Mouse (Mus musculus) adrenal gland, postnatal 36 days (tissue): ENCODE measurements at regions not wholly inside any gene's neighbourhood (a gene's known extent, or its start where the extent isn't known, plus 50 kb on each side); places are given as distances from the start of the nearest gene placed in this dataset.

Experiments used
- DNase-seq, 2 experiments: peaks; one replicate each; pipeline ENCODE4 v3.0.0; 2021; ENCODE audit warnings: mixed read lengths in 1 of 2

- DNase-seq: no peak
Observed at GRCm38 (mm10) chr11:43370025-43370424, 56.0 kb downstream of the Pttg1 start.

DNA sequence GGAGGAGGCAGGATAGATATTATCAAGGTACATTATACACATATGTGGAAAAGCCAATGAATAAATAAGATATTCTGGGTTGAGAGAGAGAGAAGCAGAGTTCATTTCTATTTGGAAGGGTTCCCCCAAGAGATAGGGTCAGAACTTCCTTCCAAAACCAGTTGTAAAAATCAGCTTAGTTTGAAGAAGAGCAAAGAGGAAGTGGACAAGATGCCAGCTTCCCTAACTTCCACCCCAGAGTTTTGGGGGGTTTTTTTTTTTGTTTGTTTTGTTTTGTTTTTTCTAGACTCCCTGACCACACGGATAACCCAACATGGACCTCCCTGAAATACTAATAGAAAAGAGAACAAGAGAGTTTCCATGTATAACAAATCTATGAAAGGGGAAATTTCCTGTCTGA lies 57.7 kb downstream of the Pttg1 start:
- DNase-seq: no peak

DNA sequence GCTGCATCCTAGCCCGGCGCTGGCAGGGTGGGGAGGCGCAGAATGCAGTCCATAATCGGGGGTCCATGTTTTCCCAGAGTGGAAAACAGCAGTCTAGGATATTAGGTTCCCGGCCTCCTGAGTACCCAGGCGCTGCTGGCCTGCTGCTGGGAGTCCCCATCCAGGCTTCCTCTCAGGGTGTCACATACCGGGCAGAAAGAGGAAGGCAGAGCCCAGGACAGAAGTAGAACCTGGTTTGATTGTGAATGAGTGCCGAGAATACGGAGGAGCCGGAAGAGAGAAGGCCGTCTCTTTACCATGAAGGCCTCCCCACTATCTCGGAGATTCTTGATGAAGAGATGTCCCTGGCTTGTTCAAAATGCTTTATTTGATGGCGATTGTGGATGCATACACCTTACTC lies 64.2 kb downstream of the Pttg1 start:
- no peak for DNase-seq

DNA sequence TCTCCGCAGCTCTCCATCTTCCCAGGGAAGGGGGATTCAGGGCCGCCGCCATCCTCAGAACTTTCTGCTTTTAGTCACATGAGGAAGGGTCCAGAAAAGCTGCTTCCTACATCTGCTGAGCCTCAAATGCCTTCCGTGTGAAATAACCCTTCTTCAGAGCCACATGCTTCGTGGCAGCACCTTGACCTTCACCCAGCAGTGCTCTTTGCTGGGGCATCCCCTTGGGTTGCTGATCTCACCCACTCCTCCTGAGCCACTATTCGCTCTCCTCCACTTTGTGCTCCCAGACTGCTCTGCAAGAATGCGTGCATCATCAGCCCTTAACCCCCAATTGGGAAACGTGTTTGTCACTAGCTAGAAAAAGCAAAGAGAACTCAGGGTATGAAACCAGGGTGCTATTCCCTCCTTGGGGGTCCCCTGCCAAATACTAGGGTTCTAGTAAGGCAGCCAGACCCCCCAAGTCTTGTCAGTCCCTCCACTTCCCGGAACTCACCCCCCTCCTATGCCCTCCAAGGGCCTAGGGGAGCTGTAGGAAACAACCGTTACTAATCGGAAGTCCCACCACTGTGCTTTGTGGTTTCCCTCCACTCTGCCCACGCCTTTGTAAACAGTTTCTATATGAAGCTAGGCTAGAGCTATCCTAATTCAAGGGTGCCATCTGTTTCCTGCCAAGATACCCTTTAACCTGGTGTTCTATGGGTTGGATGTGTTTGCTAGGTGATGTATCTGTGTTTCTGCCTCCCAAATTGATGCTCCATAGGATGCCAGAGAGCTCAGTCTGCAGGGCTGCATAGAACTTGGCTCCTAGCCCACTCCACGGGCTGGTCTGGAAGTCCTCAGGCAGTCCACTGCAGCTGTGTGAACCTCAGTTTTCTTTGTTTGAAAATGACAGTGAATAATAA lies 67.4 kb downstream of the Pttg1 start:
- DNase-seq: no peak

DNA sequence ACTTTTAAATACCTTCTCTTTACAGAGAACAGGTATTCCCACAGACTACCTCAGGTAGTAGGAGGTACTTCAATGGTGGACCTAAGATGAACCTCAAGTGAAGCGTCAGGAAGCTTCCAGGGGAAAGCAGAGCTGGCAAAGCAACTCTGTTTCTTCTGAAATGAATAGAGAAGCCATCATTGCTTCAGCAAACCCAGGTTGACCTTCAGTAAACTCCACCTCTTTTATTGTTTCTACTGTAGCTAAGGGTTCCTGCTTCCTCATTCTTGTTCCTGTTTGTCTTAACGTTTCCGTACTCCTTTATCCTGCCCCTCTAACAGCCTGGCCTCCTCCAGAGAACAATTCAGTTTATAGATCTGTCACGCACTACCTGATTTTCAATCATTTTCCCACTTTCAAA lies 72.4 kb downstream of the Pttg1 start:
- no peak for DNase-seq

DNA sequence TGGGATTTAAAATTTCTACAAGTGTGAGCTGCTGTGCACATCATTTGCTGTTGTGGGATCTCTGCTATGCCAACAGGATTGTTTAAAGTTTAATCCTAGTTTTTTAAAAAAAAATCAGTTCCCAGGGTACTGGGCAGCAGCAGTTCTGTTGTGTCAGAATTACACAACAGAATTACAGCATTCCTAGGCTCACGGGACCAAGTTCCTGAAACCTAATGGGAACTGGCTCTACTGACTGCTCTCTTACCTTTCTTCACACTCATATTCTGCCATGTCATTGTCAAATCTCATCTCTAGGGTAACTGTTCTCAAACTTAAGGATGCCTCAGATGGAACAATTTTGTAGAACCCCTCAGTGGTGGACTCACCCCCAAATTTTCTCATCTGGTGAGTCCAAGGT lies 73.0 kb downstream of the Pttg1 start:
- no peak for DNase-seq

DNA sequence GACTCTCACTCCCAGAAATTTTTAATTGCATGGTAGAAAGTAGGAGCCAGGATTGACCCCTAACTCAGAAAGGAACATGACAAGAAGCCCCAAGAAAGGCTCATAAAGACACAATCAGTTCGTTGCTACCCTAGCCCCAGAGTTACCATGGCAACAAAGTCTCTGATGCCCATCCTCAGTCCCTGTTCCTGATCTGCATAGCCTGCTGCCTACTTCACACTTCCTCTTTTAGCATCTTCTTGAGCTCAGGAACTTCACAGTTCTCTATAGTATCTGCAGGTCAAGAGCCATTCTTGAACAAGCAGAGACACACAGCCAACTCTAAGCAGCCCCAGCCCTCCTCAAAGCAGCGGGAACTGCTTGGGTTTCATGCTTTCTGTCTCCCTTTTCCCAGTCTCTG lies 74.2 kb downstream of the Pttg1 start:
- DNase-seq: no peak

DNA sequence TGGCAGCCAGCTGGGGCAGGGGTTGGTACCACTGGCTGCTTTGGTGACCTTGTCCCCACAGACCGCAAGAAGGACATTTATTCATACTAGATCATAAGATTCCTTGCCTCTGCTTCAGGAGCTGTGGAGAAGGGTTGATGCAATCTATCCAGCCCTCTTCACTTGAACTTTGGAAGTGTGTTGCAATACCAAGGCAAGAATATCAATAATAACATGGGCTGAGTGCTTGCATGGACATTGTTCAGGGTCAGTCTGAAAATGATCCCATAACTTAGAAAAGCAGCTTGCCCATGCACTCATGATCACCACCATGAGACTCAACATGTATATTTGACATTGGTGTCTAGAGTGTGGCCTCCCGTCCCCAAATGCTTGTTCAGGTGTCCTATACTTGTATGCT lies 74.7 kb downstream of the Pttg1 start:
- no peak for DNase-seq

DNA sequence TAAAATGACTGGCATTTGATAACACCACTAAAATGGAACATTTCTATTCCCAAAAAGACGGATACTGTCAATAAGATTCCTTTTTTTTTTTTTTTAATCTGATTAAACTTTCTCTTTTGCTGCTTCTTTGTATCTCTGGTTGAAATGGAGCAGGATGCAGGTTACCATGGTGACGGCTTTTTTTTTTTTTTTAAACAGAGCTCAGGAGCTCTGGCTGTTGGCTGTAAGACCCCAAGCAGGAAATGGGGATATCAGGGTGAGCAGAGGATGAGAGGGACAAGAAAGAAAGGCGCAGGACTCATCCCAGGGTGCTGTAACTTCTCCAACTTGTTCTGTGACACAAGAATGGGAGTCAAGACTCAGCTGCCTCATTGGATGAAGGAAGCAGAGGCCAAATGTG lies 75.8 kb downstream of the Pttg1 start:
- DNase-seq: no peak

- peak; percentile 36 to 41 for DNase-seq
Observed at GRCm38 (mm10) chr11:43349564-43349963, 76.5 kb downstream of the Pttg1 start.

GRCm38 (mm10) chr11:43348571-43348970 lies 77.5 kb downstream of the Pttg1 start:
- peak; percentile 82 to 85 for DNase-seq

DNA sequence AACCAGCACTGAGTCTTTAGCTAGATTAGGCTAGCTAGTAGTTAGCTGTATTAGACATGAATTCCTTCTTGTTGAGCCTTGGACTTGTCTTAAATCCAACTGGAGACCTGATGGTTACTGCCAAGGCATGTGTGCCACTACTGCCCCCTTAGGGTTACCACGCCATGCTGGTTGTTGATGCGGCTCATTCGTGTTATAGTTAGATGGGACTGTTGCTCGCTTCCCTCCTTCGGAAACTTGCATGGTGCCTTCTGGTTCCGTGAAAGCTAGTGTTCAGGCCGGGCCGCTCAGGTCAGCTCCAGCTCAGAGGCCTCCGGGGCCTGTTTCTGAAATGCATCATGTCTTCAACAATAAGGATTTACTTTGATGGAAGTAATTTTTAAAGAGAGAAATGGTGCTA lies 79.6 kb downstream of the Pttg1 start:
- no peak for DNase-seq

- DNase-seq: no peak
Observed at GRCm38 (mm10) chr11:43344767-43345561, 81.1 kb downstream of the Pttg1 start.

GRCm38 (mm10) chr11:43343574-43343973 lies 82.5 kb downstream of the Pttg1 start:
- no peak for DNase-seq

- DNase-seq: no peak
Observed at GRCm38 (mm10) chr11:43338377-43338993, 87.6 kb downstream of the Pttg1 start.

DNA sequence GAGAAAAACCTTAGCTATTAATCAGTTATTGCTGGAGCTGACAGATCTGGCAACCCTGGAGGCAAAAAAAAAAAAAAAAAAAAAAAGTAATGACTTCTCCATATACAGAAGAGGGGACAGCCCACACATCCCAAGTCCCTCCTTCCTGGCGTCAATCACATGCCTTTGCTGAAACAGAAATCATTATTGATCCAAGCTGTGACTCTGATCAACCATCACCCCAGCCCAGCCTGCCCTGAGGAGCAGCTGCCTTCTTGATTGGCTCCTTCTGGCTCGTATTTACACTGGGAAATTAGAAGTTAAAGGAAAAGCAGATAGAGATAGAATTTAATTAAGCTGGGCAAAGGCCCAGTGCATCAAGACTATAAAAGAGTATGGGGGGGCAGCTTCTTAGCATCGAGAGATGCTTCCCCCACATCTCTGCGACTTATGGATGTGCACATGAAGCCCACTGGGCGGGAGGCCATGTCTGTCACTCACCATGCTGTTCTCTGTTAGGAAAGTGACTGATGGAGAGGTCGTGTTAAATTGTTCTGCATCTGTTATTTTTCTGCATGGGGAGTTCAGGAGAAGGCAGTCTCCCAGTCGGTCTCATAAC lies 90.3 kb downstream of the Pttg1 start:
- no peak for DNase-seq

- DNase-seq: no peak
Observed at GRCm38 (mm10) chr11:43333547-43333946, 92.5 kb downstream of the Pttg1 start.

DNA sequence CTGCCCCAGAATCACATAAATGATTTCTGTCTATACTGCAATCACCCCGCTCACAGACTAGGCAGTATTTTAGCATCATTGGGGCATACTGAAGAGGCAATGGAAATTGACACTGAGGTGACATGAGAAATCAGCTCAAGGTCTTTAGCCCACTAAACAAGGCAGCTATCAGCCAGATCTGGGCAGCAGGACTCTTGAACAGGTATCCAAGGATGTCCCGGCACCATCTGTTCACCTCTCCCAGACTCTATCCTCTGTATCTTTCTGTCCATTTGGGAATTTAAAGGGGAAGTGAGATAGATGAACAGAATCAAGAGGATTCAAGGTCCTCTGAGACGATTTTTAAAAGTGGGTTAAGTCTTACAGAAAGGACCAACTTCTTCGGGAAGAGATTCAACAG lies 112.1 kb downstream of the Pttg1 start:
- DNase-seq: no peak
